Mouse (Mus musculus): Measurements from ENCODE around the gene Ythdc1. TPM values are rescaled to one million over a fixed set of nuclear protein-coding genes. Genes with fewer than 3 reads are reported as not detected.
"Not testable (repeated sequence)": the region's sequence is repeated elsewhere in the genome, so short reads cannot be mapped to it uniquely, and the experiment has no call there.

Ythdc1 gene
- total and polyA plus RNA-seq, 3 experiments: 24.6 to 141 (median 134) TPM

GRCm38 (mm10) chr5:86784205-86784604 is 19.8 kb upstream of the Ythdc1 start:
- H3K4me1 ChIP-seq (ENCODE audit: insufficient read depth, low read depth, low read length): no peaks in the 10 kb centered on the region
- no peak overlapping the region for H3K4me3 ChIP-seq (ENCODE audit: low read depth, low read length)
- ATAC-seq (ENCODE audit: extremely low read depth, insufficient number of reproducible peaks, low FRiP score, poor library complexity, severe bottlenecking): no peak
- H3K36me3 ChIP-seq (replicated peaks): no peaks in the 10 kb centered on the region
- H3K27me3 ChIP-seq (ENCODE audit: insufficient read depth, low read length): peaks cover 8% of the 10 kb centered on the region; the same call in 1 of the 2 replicates
- TF ChIP-seq POLR2AphosphoS5 (IDR thresholded peaks at IDR 0.05; ENCODE audit: insufficient replicate concordance, low read depth, low read length) (no peak), CTCF (IDR thresholded peaks at IDR 0.05; ENCODE audit: low read depth, low read length) (no peak), TAL1 (conservative IDR thresholded peaks at IDR 0.05; ENCODE audit: low read depth, low read length) (no peak), GATA2 (IDR thresholded peaks at IDR 0.05; ENCODE audit: borderline replicate concordance, low read depth, low read length) (no peak), GATA1 (IDR thresholded peaks at IDR 0.05; ENCODE audit: borderline replicate concordance, low read length) (no peak)
- no peak for DNase-seq (ENCODE audit: low spot score)
- no peaks in the 10 kb centered on the region for H3K9me3 ChIP-seq (replicated peaks)

- Histone ChIP-seq H3K9me3 (replicated peaks) (no peaks in the 10 kb centered on the region), H3K36me3 (replicated peaks) (no peaks in the 10 kb centered on the region), H3K4me3 (ENCODE audit: low read depth, low read length) (no peak overlapping the region), H3K27me3 (ENCODE audit: insufficient read depth, low read length) (peaks cover 8% of the 10 kb centered on the region; the same call in 1 of the 2 replicates), H3K4me1 (ENCODE audit: insufficient read depth, low read depth, low read length) (no peaks in the 10 kb centered on the region)
- no peak for DNase-seq (ENCODE audit: low spot score)
- TF ChIP-seq POLR2AphosphoS5 (IDR thresholded peaks at IDR 0.05; ENCODE audit: insufficient replicate concordance, low read depth, low read length) (no peak), TAL1 (conservative IDR thresholded peaks at IDR 0.05; ENCODE audit: low read depth, low read length) (no peak), CTCF (IDR thresholded peaks at IDR 0.05; ENCODE audit: low read depth, low read length) (no peak), GATA1 (IDR thresholded peaks at IDR 0.05; ENCODE audit: borderline replicate concordance, low read length) (no peak), GATA2 (IDR thresholded peaks at IDR 0.05; ENCODE audit: borderline replicate concordance, low read depth, low read length) (no peak)
- ATAC-seq (ENCODE audit: extremely low read depth, insufficient number of reproducible peaks, low FRiP score, poor library complexity, severe bottlenecking): no peak
These were observed 17.2 kb upstream of the Ythdc1 start for GRCm38 (mm10) chr5:86786798-86787197.

GRCm38 (mm10) chr5:86789954-86790353 is 14.1 kb upstream of the Ythdc1 start:
- no peak overlapping the region for H3K4me3 ChIP-seq (ENCODE audit: low read depth, low read length)
- no peaks in the 10 kb centered on the region for H3K9me3 ChIP-seq (replicated peaks)
- H3K4me1 ChIP-seq (ENCODE audit: insufficient read depth, low read depth, low read length): no peaks in the 10 kb centered on the region
- H3K27me3 ChIP-seq (ENCODE audit: insufficient read depth, low read length): peaks cover 14% of the 10 kb centered on the region
- ATAC-seq (ENCODE audit: extremely low read depth, insufficient number of reproducible peaks, low FRiP score, poor library complexity, severe bottlenecking): no peak
- no peak for DNase-seq (ENCODE audit: low spot score)
- TF ChIP-seq GATA1 (IDR thresholded peaks at IDR 0.05; ENCODE audit: borderline replicate concordance, low read length) (no peak), POLR2AphosphoS5 (IDR thresholded peaks at IDR 0.05; ENCODE audit: insufficient replicate concordance, low read depth, low read length) (no peak), CTCF (IDR thresholded peaks at IDR 0.05; ENCODE audit: low read depth, low read length) (no peak), GATA2 (IDR thresholded peaks at IDR 0.05; ENCODE audit: borderline replicate concordance, low read depth, low read length) (no peak), TAL1 (conservative IDR thresholded peaks at IDR 0.05; ENCODE audit: low read depth, low read length) (no peak)
- no peaks in the 10 kb centered on the region for H3K36me3 ChIP-seq (replicated peaks)

- TF ChIP-seq POLR2AphosphoS5 (IDR thresholded peaks at IDR 0.05; ENCODE audit: insufficient replicate concordance, low read depth, low read length) (no peak), GATA1 (IDR thresholded peaks at IDR 0.05; ENCODE audit: borderline replicate concordance, low read length) (no peak), GATA2 (IDR thresholded peaks at IDR 0.05; ENCODE audit: borderline replicate concordance, low read depth, low read length) (no peak), TAL1 (conservative IDR thresholded peaks at IDR 0.05; ENCODE audit: low read depth, low read length) (no peak), CTCF (IDR thresholded peaks at IDR 0.05; ENCODE audit: low read depth, low read length) (no peak)
- Histone ChIP-seq H3K27me3 (ENCODE audit: insufficient read depth, low read length) (peaks cover 14% of the 10 kb centered on the region), H3K4me1 (ENCODE audit: insufficient read depth, low read depth, low read length) (no peaks in the 10 kb centered on the region), H3K9me3 (replicated peaks) (no peaks in the 10 kb centered on the region), H3K4me3 (ENCODE audit: low read depth, low read length) (no peak overlapping the region), H3K36me3 (replicated peaks) (no peaks in the 10 kb centered on the region)
- ATAC-seq (ENCODE audit: extremely low read depth, insufficient number of reproducible peaks, low FRiP score, poor library complexity, severe bottlenecking) (no peak), DNase-seq (ENCODE audit: low spot score) (no peak)
These were observed 11.8 kb upstream of the Ythdc1 start for GRCm38 (mm10) chr5:86792249-86792648.

GRCm38 (mm10) chr5:86792807-86793206 is 11.2 kb upstream of the Ythdc1 start:
- H3K27me3 ChIP-seq (ENCODE audit: insufficient read depth, low read length): peaks cover 16% of the 10 kb centered on the region
- TF ChIP-seq TAL1 (conservative IDR thresholded peaks at IDR 0.05; ENCODE audit: low read depth, low read length): no peak
- no peak for TF ChIP-seq GATA2 (IDR thresholded peaks at IDR 0.05; ENCODE audit: borderline replicate concordance, low read depth, low read length)
- TF ChIP-seq GATA1 (IDR thresholded peaks at IDR 0.05; ENCODE audit: borderline replicate concordance, low read length): no peak
- TF ChIP-seq POLR2AphosphoS5 (IDR thresholded peaks at IDR 0.05; ENCODE audit: insufficient replicate concordance, low read depth, low read length): no peak
- TF ChIP-seq CTCF (IDR thresholded peaks at IDR 0.05; ENCODE audit: low read depth, low read length): no peak
- no peaks in the 10 kb centered on the region for H3K36me3 ChIP-seq (replicated peaks)
- H3K9me3 ChIP-seq (replicated peaks): no peaks in the 10 kb centered on the region
- ATAC-seq (ENCODE audit: extremely low read depth, insufficient number of reproducible peaks, low FRiP score, poor library complexity, severe bottlenecking): no peak; the same call in 1 of the 2 replicates
- DNase-seq (ENCODE audit: low spot score): no peak
- no peaks in the 10 kb centered on the region for H3K4me1 ChIP-seq (ENCODE audit: insufficient read depth, low read depth, low read length)
- no peak overlapping the region for H3K4me3 ChIP-seq (ENCODE audit: low read depth, low read length)

- no peak for DNase-seq (ENCODE audit: low spot score)
- TF ChIP-seq POLR2AphosphoS5 (IDR thresholded peaks at IDR 0.05; ENCODE audit: insufficient replicate concordance, low read depth, low read length) (no peak), GATA1 (IDR thresholded peaks at IDR 0.05; ENCODE audit: borderline replicate concordance, low read length) (no peak), TAL1 (conservative IDR thresholded peaks at IDR 0.05; ENCODE audit: low read depth, low read length) (no peak), CTCF (IDR thresholded peaks at IDR 0.05; ENCODE audit: low read depth, low read length) (no peak), GATA2 (IDR thresholded peaks at IDR 0.05; ENCODE audit: borderline replicate concordance, low read depth, low read length) (no peak)
- Histone ChIP-seq H3K9me3 (replicated peaks) (no peaks in the 10 kb centered on the region), H3K27me3 (ENCODE audit: insufficient read depth, low read length) (no peaks in the 10 kb centered on the region), H3K4me3 (ENCODE audit: low read depth, low read length) (no peak overlapping the region), H3K36me3 (replicated peaks) (peaks cover 52% of the 10 kb centered on the region), H3K4me1 (ENCODE audit: insufficient read depth, low read depth, low read length) (peaks cover 5% of the 10 kb centered on the region; the same call in 1 of the 2 replicates)
- ATAC-seq (ENCODE audit: extremely low read depth, insufficient number of reproducible peaks, low FRiP score, poor library complexity, severe bottlenecking): no peak
These were observed 12.8 kb downstream of the Ythdc1 start for GRCm38 (mm10) chr5:86816795-86817194.

- not testable (repeated sequence) for ATAC-seq (ENCODE audit: extremely low read depth, insufficient number of reproducible peaks, low FRiP score, poor library complexity, severe bottlenecking); H3K4me3 ChIP-seq (ENCODE audit: low read depth, low read length); DNase-seq (ENCODE audit: low spot score); H3K27me3 ChIP-seq (ENCODE audit: insufficient read depth, low read length); H3K9me3 ChIP-seq (replicated peaks); H3K4me1 ChIP-seq (ENCODE audit: insufficient read depth, low read depth, low read length)
- peaks cover 34% of the 10 kb centered on the region for H3K36me3 ChIP-seq (replicated peaks)
These were observed 32.4 kb downstream of the Ythdc1 start for GRCm38 (mm10) chr5:86836378-86836777.
